Mouse (Mus musculus) heart, postnatal 0 days (tissue): ENCODE measurements around the gene 1700023F06Rik.

Experiments
- CTCF ChIP-seq: IDR thresholded peaks from 2 replicates; pipeline ENCODE4 v1.5.1; 2016; ENCODE audit warnings: antibody characterized with exemption, control low read depth, low read depth
- EP300 ChIP-seq: IDR thresholded peaks from 2 replicates; pipeline ENCODE4 v1.6.1; 2016; ENCODE audit warnings: antibody characterized with exemption, low read depth

- no peak for TF ChIP-seq EP300
- no peak for TF ChIP-seq CTCF
Observed at GRCm38 (mm10) chr11:103181349-103181748, 27.0 kb downstream of the 1700023F06Rik start.
